Mouse (Mus musculus) fat pad, adult 2 months (tissue): ENCODE results near the gene C1qtnf12.

ENCODE experiments used
- DNase-seq: peaks from one replicate; pipeline ENCODE4 v3.0.0-alpha.2; 2011; ENCODE audit warnings: low read depth, low spot score; ENCODE audit errors: extremely low read depth

Gene C1qtnf12

GRCm38 (mm10) chr4:155993606-155994005 lies 31.5 kb downstream of the C1qtnf12 start:
- DNase-seq = no peak

GRCm38 (mm10) chr4:156004109-156004508 lies 42.0 kb downstream of the C1qtnf12 start:
- DNase-seq = no peak

GRCm38 (mm10) chr4:156008369-156008768 lies 46.3 kb downstream of the C1qtnf12 start:
- no peak for DNase-seq

- DNase-seq = no peak
Measured at GRCm38 (mm10) chr4:156013637-156014036, 51.5 kb downstream of the C1qtnf12 start, which contains the start of gene Tnfrsf4. Gene Tnfrsf4, plus strand, starts transcription at chr4:156013843.

- DNase-seq = no peak
Measured at GRCm38 (mm10) chr4:156014436-156014835, 52.3 kb downstream of the C1qtnf12 start.
